Mouse (Mus musculus) midbrain, embryonic 15.5 days (tissue): ENCODE measurements around the gene Cfap69. TPM values are rescaled to one million over a fixed set of nuclear protein-coding genes. Genes with fewer than 3 reads are reported as not detected.

Source experiments
- ATAC-seq: fragments of 200-750 bp; cut with Nextera tagmentation; replicated peaks from 2 replicates; pipeline ENCODE4 v1.8.0; 2017; ENCODE audit warnings: moderate TSS enrichment
- H3K27ac ChIP-seq: fragments of 300-500 bp; sonication (generic); 2 replicates; pipeline ENCODE4 v1.5.1; 2015; ENCODE audit warnings: mild to moderate bottlenecking, inconsistent platforms
- H3K27me3 ChIP-seq: fragments of 300-500 bp; sonication (generic); replicated peaks from 2 replicates; pipeline ENCODE4 v1.6.1; 2015; ENCODE audit warnings: inconsistent platforms
- H3K36me3 ChIP-seq: fragments of 300-500 bp; sonication (generic); replicated peaks from 2 replicates; pipeline ENCODE4 v1.6.1; 2015; ENCODE audit warnings: inconsistent platforms
- H3K4me1 ChIP-seq: fragments of 300-500 bp; sonication (generic); 2 replicates; pipeline ENCODE4 v1.6.1; 2015; ENCODE audit warnings: inconsistent platforms
- H3K4me2 ChIP-seq: fragments of 300-500 bp; sonication (generic); 2 replicates; pipeline ENCODE4 v1.6.1; 2015; ENCODE audit warnings: inconsistent platforms, mild to moderate bottlenecking, moderate library complexity
- H3K4me3 ChIP-seq: fragments of 300-500 bp; sonication (generic); 2 replicates; pipeline ENCODE4 v1.5.1; 2015; ENCODE audit warnings: mild to moderate bottlenecking, inconsistent platforms
- H3K9ac ChIP-seq: fragments of 300-500 bp; sonication (generic); 2 replicates; pipeline ENCODE4 v1.6.1; 2015; ENCODE audit warnings: mild to moderate bottlenecking, inconsistent platforms
- H3K9me3 ChIP-seq: fragments of 300-500 bp; sonication (generic); 2 replicates; pipeline ENCODE4 v1.6.1; 2016; ENCODE audit warnings: inconsistent platforms
- WGBS: fragments of 180-500 bp; shearing (Covaris S2); methylation state at CpG from one replicate; pipeline ENCODE4 v1.1.7; 2015; ENCODE audit warnings: mixed read lengths; 5-methylcytosine and 5-hydroxymethylcytosine counted together
- polyA plus RNA-seq: library from polyadenylated mRNA; unstranded; fragments of >200 nt; fragmentation: Nextera tagmentation; extraction: Ambion mirVana; gene quantifications from 2 replicates; pipeline ENCODE4 v1.2.1, GENCODE M21; 2015

Gene Cfap69
- polyA plus RNA-seq, 1 experiment from 2014 or later, result 9.7 TPM

- peaks cover 30% of the 10 kb centered on the region for H3K36me3 ChIP-seq
These were observed 124.3 kb downstream of the Cfap69 start for GRCm38 (mm10) chr5:5539771-5540170.

GRCm38 (mm10) chr5:5536131-5536530, 127.9 kb downstream of the Cfap69 start:
- Histone ChIP-seq H3K36me3 (peaks cover 13% of the 10 kb centered on the region), H3K9me3 (no peaks in the 10 kb centered on the region), H3K27ac (no peak overlapping the region), H3K9ac (no peak overlapping the region), H3K4me3 (no peak overlapping the region), H3K27me3 (no peaks in the 10 kb centered on the region), H3K4me2 (no peak overlapping the region), H3K4me1 (no peaks in the 10 kb centered on the region)
- no peak for ATAC-seq
- 88% methylated on average over 1 of the region's 1 CpGs for WGBS

More at GRCm38 (mm10) chr5:5539771-5540170, 124.3 kb downstream of the Cfap69 start:
- ATAC-seq, result no peak
- Histone ChIP-seq H3K4me1 (no peaks in the 10 kb centered on the region), H3K9ac (no peak overlapping the region), H3K9me3 (no peaks in the 10 kb centered on the region), H3K4me3 (no peak overlapping the region), H3K27me3 (no peaks in the 10 kb centered on the region), H3K4me2 (no peak overlapping the region), H3K27ac (no peak overlapping the region)
- 61% methylated on average over 3 of the region's 3 CpGs for WGBS

GRCm38 (mm10) chr5:5533656-5534420, 130.2 kb downstream of the Cfap69 start:
- WGBS, result 92% methylated on average over 3 of the region's 3 CpGs

More at GRCm38 (mm10) chr5:5533656-5534420, 130.2 kb downstream of the Cfap69 start:
- ATAC-seq, result no peak
- no peak overlapping the region for H3K9ac ChIP-seq
- no peaks in the 10 kb centered on the region for H3K9me3 ChIP-seq
- no peak overlapping the region for H3K4me2 ChIP-seq
- no peak overlapping the region for H3K4me3 ChIP-seq
- H3K36me3 ChIP-seq, result peaks cover 8% of the 10 kb centered on the region
- H3K27ac ChIP-seq, result no peak overlapping the region
- no peaks in the 10 kb centered on the region for H3K4me1 ChIP-seq
- no peaks in the 10 kb centered on the region for H3K27me3 ChIP-seq

Other genes starting within 250 kb of the Cfap69 start
- 40.9 and 41.2 TPM in 2 replicates for gene Cdk14, start 243.9 kb downstream of the Cfap69 start, polyA plus RNA-seq
- not detected in 2 replicates for gene 1700015F17Rik, start 185.1 kb downstream of the Cfap69 start, polyA plus RNA-seq
- gene Cldn12, start 149.3 kb downstream of the Cfap69 start, polyA plus RNA-seq, result 17.3 and 18.8 TPM in 2 replicates
- gene Gtpbp10, start 104.7 kb downstream of the Cfap69 start, polyA plus RNA-seq, result 19.8 and 20.8 TPM in 2 replicates
- 12.0 and 12.5 TPM in 2 replicates for gene Gm8773, start 90.4 kb downstream of the Cfap69 start, polyA plus RNA-seq
- 5.7 and 5.9 TPM in 2 replicates for gene Steap2, start 30.3 kb upstream of the Cfap69 start, polyA plus RNA-seq
- gene Steap1, start 85.1 kb upstream of the Cfap69 start, polyA plus RNA-seq, result 0.88 and 1.2 TPM in 2 replicates